Mouse (Mus musculus): Measurements from ENCODE around the gene Amd1.

- TF ChIP-seq CTCF (IDR thresholded peaks at IDR 0.05; ENCODE audit: insufficient read depth, low read length) = no peak
- TF ChIP-seq POLR2A (IDR thresholded peaks at IDR 0.05; ENCODE audit: borderline replicate concordance, extremely low read depth, low read depth, low read length) = no peak
These were observed 23.7 kb downstream of the Amd1 start for GRCm38 (mm10) chr10:40278317-40278716.
